Mouse (Mus musculus): ENCODE results near the gene Tango2. TPM values are rescaled to one million over a fixed set of nuclear protein-coding genes. Genes with fewer than 3 reads are reported as not detected.

The Tango2 gene
- polyA plus RNA-seq, 1 experiment from 2014 or later: 52.1 TPM

DNA sequence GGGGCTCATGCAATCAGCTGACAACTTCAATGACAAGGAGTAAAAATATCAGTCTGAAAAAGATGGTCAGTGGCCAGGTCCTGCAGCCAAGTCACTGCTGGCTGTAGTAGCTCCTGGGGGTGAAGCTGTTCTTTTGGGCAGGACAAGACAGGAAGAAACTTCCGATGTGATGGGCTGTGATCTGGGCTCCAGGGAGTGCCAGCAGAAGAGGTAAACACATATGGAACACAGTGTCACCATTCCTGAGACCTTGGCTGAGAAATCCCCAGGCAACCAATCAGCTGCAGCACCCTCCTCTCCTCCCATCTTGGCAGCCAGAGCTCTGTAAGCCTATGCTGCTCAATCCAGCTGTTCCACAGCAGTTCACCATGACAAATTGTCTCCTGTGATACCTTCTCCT lies 8.0 kb downstream of the Tango2 start:
- 71% methylated on average over 1 of the region's 1 CpGs for WGBS (ENCODE audit: insufficient replicate concordance)
- peaks cover 5% of the 10 kb centered on the region; the same call in 1 of the 2 replicates for H3K36me3 ChIP-seq (ENCODE audit: control insufficient read depth, insufficient read depth)
- no peaks in the 10 kb centered on the region for H3K9me3 ChIP-seq (replicated peaks; ENCODE audit: control insufficient read depth, low read length)
- H3K9ac ChIP-seq (ENCODE audit: low read depth, low read length): no peak overlapping the region
- no peak overlapping the region for H3K4me3 ChIP-seq (ENCODE audit: low read depth, low read length)
- H3K27ac ChIP-seq (ENCODE audit: low read length): 0 out of 2 replicates have a peak overlapping the region, but pooled peaks have one; percentile 33
- no peak overlapping the region for H3K4me2 ChIP-seq (ENCODE audit: low read depth, low read length)
- H3K27me3 ChIP-seq (ENCODE audit: control insufficient read depth, insufficient read depth, low read depth, low read length): no peaks in the 10 kb centered on the region
- ATAC-seq (ENCODE audit: low read depth): no peak
- H3K4me1 ChIP-seq (ENCODE audit: control insufficient read depth, low read depth, low read length): peaks cover 42% of the 10 kb centered on the region

DNA sequence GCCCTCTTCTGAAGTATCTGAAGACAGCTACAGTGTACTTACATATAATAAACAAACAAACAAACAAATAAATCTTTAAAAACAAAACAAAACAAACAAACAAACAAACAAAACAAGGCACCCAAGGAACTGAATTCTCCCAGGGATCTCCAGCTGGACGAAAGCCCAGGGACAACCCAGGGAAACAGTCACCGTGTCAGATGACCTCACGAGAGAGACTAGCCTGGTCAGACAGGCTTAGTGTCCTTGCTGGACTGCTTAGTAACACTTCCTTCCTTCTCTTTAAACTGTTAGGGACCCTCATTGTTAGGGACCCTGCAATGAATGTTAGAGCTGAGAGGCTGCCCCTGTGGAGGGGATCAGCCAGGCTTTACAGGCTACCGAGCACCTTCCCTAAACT lies 10.6 kb downstream of the Tango2 start:
- H3K27ac ChIP-seq (ENCODE audit: low read length): no peak overlapping the region
- no peaks in the 10 kb centered on the region for H3K27me3 ChIP-seq (ENCODE audit: control insufficient read depth, insufficient read depth, low read depth, low read length)
- no peak overlapping the region for H3K9ac ChIP-seq (ENCODE audit: low read depth, low read length)
- 76% methylated on average over 4 of the region's 4 CpGs for WGBS (ENCODE audit: insufficient replicate concordance)
- peaks cover 24% of the 10 kb centered on the region for H3K4me1 ChIP-seq (ENCODE audit: control insufficient read depth, low read depth, low read length)
- no peak overlapping the region for H3K4me3 ChIP-seq (ENCODE audit: low read depth, low read length)
- peaks cover 12% of the 10 kb centered on the region for H3K36me3 ChIP-seq (ENCODE audit: control insufficient read depth, insufficient read depth)
- no peak overlapping the region for H3K4me2 ChIP-seq (ENCODE audit: low read depth, low read length)
- no peaks in the 10 kb centered on the region for H3K9me3 ChIP-seq (replicated peaks; ENCODE audit: control insufficient read depth, low read length)
- ATAC-seq (ENCODE audit: low read depth): no peak

DNA sequence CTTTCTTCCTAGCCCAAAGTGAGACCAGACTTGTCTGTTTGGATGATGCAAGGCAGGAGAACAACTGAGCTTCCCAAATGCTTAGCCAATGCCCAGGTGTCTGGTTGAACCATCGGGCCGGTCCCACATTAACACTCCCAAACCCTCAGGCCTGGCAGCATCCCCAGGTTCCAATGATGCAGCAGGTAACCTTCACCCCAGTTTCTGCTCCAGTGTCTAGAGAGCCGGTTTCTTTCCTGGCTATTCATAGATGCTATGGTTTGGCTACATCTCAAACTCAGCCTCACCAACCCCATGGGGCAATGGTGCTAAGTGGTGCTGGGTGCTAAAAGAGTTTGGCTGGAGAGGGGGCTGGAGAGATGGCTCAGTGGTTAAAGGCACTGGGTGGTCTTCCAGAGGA lies 11.9 kb downstream of the Tango2 start:
- 87% methylated on average over 3 of the region's 3 CpGs for WGBS (ENCODE audit: insufficient replicate concordance)
- Histone ChIP-seq H3K4me2 (ENCODE audit: low read depth, low read length) (no peak overlapping the region), H3K27me3 (ENCODE audit: control insufficient read depth, insufficient read depth, low read depth, low read length) (no peaks in the 10 kb centered on the region), H3K27ac (ENCODE audit: low read length) (no peak overlapping the region), H3K4me1 (ENCODE audit: control insufficient read depth, low read depth, low read length) (peaks cover 12% of the 10 kb centered on the region), H3K9ac (ENCODE audit: low read depth, low read length) (no peak overlapping the region), H3K9me3 (replicated peaks; ENCODE audit: control insufficient read depth, low read length) (no peaks in the 10 kb centered on the region), H3K4me3 (ENCODE audit: low read depth, low read length) (no peak overlapping the region), H3K36me3 (ENCODE audit: control insufficient read depth, insufficient read depth) (peaks cover 12% of the 10 kb centered on the region)
- ATAC-seq (ENCODE audit: low read depth): no peak

DNA sequence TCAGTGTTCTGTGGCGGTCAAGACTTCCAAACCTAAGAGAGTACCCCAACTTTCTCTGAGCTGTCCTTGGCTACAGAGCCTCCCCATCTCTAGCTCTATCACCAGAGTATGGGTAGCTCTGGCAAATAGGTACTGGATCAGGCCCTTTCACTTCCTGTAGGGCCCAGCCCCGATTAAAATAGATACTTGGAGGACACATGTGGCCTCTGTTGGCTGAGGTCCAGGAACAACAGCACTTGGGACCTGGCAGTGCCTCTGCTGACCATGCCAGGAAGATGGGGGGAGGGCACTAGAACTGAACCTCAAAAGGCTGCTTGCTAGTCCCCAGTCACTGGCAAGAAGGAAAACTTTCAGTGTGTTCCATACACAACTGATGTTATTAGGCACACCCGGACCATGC lies 13.9 kb downstream of the Tango2 start:
- no peak overlapping the region for H3K27ac ChIP-seq (ENCODE audit: low read length)
- 79% methylated on average over 3 of the region's 3 CpGs for WGBS (ENCODE audit: insufficient replicate concordance)
- H3K4me3 ChIP-seq (ENCODE audit: low read depth, low read length): no peak overlapping the region
- H3K27me3 ChIP-seq (ENCODE audit: control insufficient read depth, insufficient read depth, low read depth, low read length): no peaks in the 10 kb centered on the region
- no peak for ATAC-seq (ENCODE audit: low read depth)
- H3K9ac ChIP-seq (ENCODE audit: low read depth, low read length): no peak overlapping the region
- no peak overlapping the region for H3K4me2 ChIP-seq (ENCODE audit: low read depth, low read length)
- H3K9me3 ChIP-seq (replicated peaks; ENCODE audit: control insufficient read depth, low read length): no peaks in the 10 kb centered on the region
- no peaks in the 10 kb centered on the region for H3K4me1 ChIP-seq (ENCODE audit: control insufficient read depth, low read depth, low read length)
- H3K36me3 ChIP-seq (ENCODE audit: control insufficient read depth, insufficient read depth): peaks cover 12% of the 10 kb centered on the region

DNA sequence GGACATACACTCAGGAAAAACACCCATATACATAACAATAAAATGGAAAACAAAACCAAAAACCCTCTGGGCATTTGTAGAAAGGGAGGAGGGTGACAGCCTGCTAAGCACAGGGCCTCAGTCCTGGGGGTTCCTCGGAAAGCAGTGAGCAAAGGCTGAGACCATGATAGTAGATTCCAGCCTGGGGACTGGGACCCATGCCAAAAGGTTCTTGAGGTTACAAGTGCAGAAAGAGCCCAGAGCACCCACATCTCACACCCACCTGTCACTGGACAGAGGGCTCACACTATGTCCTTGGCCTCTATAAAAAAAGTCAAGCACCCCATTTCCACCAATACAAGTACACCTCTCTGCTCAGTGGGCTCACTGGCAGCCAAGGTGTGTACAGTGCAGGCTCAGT lies 19.4 kb downstream of the Tango2 start:
- peaks cover 8% of the 10 kb centered on the region for H3K36me3 ChIP-seq (ENCODE audit: control insufficient read depth, insufficient read depth)
- no peak overlapping the region for H3K4me2 ChIP-seq (ENCODE audit: low read depth, low read length)
- no peak for ATAC-seq (ENCODE audit: low read depth)

DNA sequence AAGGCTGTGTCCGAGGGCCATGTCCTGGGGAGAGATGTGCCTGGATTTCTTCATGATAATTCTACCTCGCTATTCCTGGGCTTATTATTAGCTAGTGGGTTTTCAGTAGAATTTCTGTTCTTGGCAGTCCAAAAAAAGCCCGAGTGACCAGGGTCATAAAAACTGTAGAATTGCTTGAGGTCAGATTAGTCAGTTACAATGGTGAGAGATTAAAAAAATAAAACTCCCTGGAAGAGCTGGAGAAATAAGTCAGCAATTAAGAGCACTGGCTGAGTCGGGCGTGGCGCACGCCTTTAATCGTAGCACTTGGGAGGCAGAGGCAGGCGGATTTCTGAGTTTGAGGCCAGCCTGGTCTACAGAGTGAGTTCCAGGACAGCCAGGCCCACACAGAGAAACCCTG lies 20.0 kb downstream of the Tango2 start:
- peaks cover 4% of the 10 kb centered on the region for H3K36me3 ChIP-seq (ENCODE audit: control insufficient read depth, insufficient read depth)
- H3K9me3 ChIP-seq (replicated peaks; ENCODE audit: control insufficient read depth, low read length): no peaks in the 10 kb centered on the region
- no peak overlapping the region for H3K9ac ChIP-seq (ENCODE audit: low read depth, low read length)
- H3K4me2 ChIP-seq (ENCODE audit: low read depth, low read length): no peak overlapping the region
- H3K4me3 ChIP-seq (ENCODE audit: low read depth, low read length): no peak overlapping the region
- no peak overlapping the region for H3K27ac ChIP-seq (ENCODE audit: low read length)
- 85% methylated on average over 9 of the region's 9 CpGs for WGBS (ENCODE audit: insufficient replicate concordance)
- no peaks in the 10 kb centered on the region for H3K4me1 ChIP-seq (ENCODE audit: control insufficient read depth, low read depth, low read length)
- ATAC-seq (ENCODE audit: low read depth): no peak
- H3K27me3 ChIP-seq (ENCODE audit: control insufficient read depth, insufficient read depth, low read depth, low read length): no peaks in the 10 kb centered on the region

More for the DNA sequence above, 19.4 kb downstream of the Tango2 start:
- H3K9me3 ChIP-seq (replicated peaks; ENCODE audit: control insufficient read depth, low read length): no peaks in the 10 kb centered on the region
- 76% methylated on average over 1 of the region's 1 CpGs for WGBS (ENCODE audit: insufficient replicate concordance)
- no peak overlapping the region for H3K4me3 ChIP-seq (ENCODE audit: low read depth, low read length)
- no peaks in the 10 kb centered on the region for H3K27me3 ChIP-seq (ENCODE audit: control insufficient read depth, insufficient read depth, low read depth, low read length)
- no peaks in the 10 kb centered on the region for H3K4me1 ChIP-seq (ENCODE audit: control insufficient read depth, low read depth, low read length)
- no peak overlapping the region for H3K9ac ChIP-seq (ENCODE audit: low read depth, low read length)
- H3K27ac ChIP-seq (ENCODE audit: low read length): no peak overlapping the region

DNA sequence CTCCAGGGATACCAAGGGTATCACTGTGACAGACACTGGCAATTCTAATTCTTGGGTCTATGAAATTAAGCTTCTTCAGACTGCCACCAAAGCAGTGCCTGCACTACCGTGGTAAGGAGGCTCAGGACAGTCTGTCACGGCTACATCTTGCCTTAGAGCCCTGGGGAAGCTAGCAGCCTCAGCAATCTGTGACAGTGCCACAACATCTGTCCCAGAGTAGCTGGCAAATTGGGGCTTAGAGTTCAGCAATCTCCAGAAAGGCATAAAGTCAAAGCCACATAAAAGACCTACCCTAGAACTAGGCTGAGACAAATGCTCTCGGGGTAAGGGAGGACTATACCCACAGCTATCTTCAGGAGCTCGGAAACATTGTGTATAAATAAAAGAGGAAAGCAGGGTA lies 22.2 kb downstream of the Tango2 start:
- no peak overlapping the region for H3K9ac ChIP-seq (ENCODE audit: low read depth, low read length)
- no peak overlapping the region for H3K27ac ChIP-seq (ENCODE audit: low read length)
- no peaks in the 10 kb centered on the region for H3K27me3 ChIP-seq (ENCODE audit: control insufficient read depth, insufficient read depth, low read depth, low read length)
- H3K4me1 ChIP-seq (ENCODE audit: control insufficient read depth, low read depth, low read length): no peaks in the 10 kb centered on the region
- no peak overlapping the region for H3K4me3 ChIP-seq (ENCODE audit: low read depth, low read length)
- no peak overlapping the region for H3K4me2 ChIP-seq (ENCODE audit: low read depth, low read length)
- ATAC-seq (ENCODE audit: low read depth): no peak
- WGBS (ENCODE audit: insufficient replicate concordance): 65% methylated on average over 4 of the region's 4 CpGs
- H3K9me3 ChIP-seq (replicated peaks; ENCODE audit: control insufficient read depth, low read length): no peaks in the 10 kb centered on the region
- H3K36me3 ChIP-seq (ENCODE audit: control insufficient read depth, insufficient read depth): peaks cover 6% of the 10 kb centered on the region; the same call in 1 of the 2 replicates

DNA sequence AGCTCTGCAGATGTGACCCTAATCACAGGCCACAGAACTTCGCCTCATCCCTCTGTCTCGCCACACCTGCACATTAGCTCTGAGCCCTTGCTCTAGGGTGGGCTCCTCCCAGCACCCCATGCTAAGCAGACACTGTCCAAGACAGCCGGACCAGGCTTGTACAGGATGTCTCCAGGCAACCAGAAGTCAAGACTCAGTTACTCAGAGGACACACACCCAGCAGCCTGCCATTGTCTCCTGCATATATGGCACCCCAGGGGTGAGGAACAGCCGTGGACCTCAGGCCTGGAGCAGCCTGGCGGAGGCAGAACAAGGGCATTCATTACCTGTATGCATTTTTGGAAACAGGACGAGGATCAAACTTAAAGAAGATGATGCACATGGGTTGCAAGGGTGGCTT lies 23.9 kb downstream of the Tango2 start:
- Histone ChIP-seq H3K27me3 (ENCODE audit: control insufficient read depth, insufficient read depth, low read depth, low read length) (no peaks in the 10 kb centered on the region), H3K36me3 (ENCODE audit: control insufficient read depth, insufficient read depth) (peaks cover 6% of the 10 kb centered on the region; the same call in 1 of the 2 replicates), H3K4me3 (ENCODE audit: low read depth, low read length) (no peak overlapping the region), H3K27ac (ENCODE audit: low read length) (no peak overlapping the region), H3K4me1 (ENCODE audit: control insufficient read depth, low read depth, low read length) (no peaks in the 10 kb centered on the region), H3K4me2 (ENCODE audit: low read depth, low read length) (no peak overlapping the region), H3K9me3 (replicated peaks; ENCODE audit: control insufficient read depth, low read length) (no peaks in the 10 kb centered on the region), H3K9ac (ENCODE audit: low read depth, low read length) (no peak overlapping the region)
- 79% methylated on average over 6 of the region's 6 CpGs for WGBS (ENCODE audit: insufficient replicate concordance)
- no peak for ATAC-seq (ENCODE audit: low read depth)

DNA sequence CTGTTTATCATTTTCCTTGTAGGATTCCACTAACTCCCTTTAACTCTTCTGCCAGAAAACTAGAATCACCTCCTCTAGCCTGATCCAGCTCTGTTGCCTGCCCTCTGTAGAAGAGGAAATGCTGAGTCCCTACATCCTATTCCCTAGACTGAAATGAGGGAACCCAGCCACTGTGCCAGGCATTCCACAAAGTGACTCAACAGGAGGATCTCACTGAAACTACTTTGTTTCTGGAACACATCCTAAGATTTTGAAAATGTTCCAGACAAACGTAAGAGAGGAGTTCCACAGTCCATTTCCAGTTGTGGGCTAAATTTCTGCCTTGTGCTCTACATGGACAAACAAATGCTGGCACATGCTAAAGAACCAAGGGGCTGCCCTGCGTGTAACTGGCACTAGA lies 24.4 kb downstream of the Tango2 start:
- WGBS (ENCODE audit: insufficient replicate concordance): 82% methylated on average over 2 of the region's 2 CpGs
- Histone ChIP-seq H3K4me3 (ENCODE audit: low read depth, low read length) (no peak overlapping the region), H3K27ac (ENCODE audit: low read length) (no peak overlapping the region), H3K36me3 (ENCODE audit: control insufficient read depth, insufficient read depth) (peaks cover 6% of the 10 kb centered on the region; the same call in 1 of the 2 replicates), H3K9ac (ENCODE audit: low read depth, low read length) (no peak overlapping the region), H3K4me1 (ENCODE audit: control insufficient read depth, low read depth, low read length) (no peaks in the 10 kb centered on the region), H3K4me2 (ENCODE audit: low read depth, low read length) (no peak overlapping the region), H3K9me3 (replicated peaks; ENCODE audit: control insufficient read depth, low read length) (no peaks in the 10 kb centered on the region), H3K27me3 (ENCODE audit: control insufficient read depth, insufficient read depth, low read depth, low read length) (no peaks in the 10 kb centered on the region)
- no peak for ATAC-seq (ENCODE audit: low read depth)

All from liver, embryonic 16.5 days (tissue).